Mouse (Mus musculus): Measurements from ENCODE around the gene Bfar. TPM values are rescaled to one million over a fixed set of nuclear protein-coding genes. Genes with fewer than 3 reads are reported as not detected.
"Not testable (repeated sequence)": the region's sequence is repeated elsewhere in the genome, so short reads cannot be mapped to it uniquely, and the experiment has no call there.

The Bfar gene
- polyA plus RNA-seq, 1 experiment from 2014 or later = 38.3 TPM

DNA sequence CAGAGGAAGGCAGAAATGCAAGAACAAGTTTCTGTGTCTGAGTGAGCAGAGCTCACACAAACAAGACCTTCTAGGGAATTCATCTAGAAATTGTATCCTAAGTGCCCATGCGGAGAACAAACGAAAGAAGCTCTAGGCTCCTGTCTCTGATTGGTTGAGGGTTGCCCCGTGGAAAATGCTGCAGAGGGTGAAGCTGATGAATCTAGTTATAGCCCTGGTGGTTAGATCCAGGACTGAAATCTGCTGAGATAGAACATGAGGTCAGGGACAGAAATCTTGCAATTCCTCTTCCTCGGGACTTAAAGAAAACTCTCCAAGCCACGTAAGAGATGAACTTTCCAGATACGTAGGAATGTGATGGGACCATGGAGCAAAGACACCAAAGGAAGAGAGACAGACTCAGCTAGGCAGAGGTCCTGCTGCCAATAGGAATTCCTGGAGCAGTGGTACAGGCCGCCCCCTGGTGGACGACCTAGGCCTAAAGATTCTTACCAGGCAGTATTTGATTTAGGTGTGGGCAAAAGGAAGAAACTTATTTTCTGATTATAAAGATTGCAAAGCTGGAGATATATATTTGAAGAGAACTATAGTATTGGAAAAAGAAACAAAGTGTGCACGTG is 62.0 kb downstream of the Bfar start:
- no peak overlapping the region for H3K4me3 ChIP-seq (ENCODE audit: low read length)
- no peak overlapping the region for H3K4me2 ChIP-seq (ENCODE audit: low read depth, low read length)
- peak; percentile 45; the same call in 1 of the 2 replicates for ATAC-seq
- no peaks in the 10 kb centered on the region for H3K27me3 ChIP-seq (replicated peaks; ENCODE audit: control insufficient read depth, insufficient read depth, low read length)
- no peaks in the 10 kb centered on the region for H3K36me3 ChIP-seq (ENCODE audit: control insufficient read depth, insufficient read depth, low read length)
- no peak overlapping the region for H3K27ac ChIP-seq (ENCODE audit: low read length)
- no peak overlapping the region for H3K9ac ChIP-seq (ENCODE audit: low read depth, low read length)
- H3K4me1 ChIP-seq (ENCODE audit: control insufficient read depth, insufficient read depth, low read length) = no peaks in the 10 kb centered on the region
- 18% methylated on average over 9 of the region's 9 CpGs for WGBS
- no peaks in the 10 kb centered on the region for H3K9me3 ChIP-seq (ENCODE audit: control insufficient read depth, low read length)

DNA sequence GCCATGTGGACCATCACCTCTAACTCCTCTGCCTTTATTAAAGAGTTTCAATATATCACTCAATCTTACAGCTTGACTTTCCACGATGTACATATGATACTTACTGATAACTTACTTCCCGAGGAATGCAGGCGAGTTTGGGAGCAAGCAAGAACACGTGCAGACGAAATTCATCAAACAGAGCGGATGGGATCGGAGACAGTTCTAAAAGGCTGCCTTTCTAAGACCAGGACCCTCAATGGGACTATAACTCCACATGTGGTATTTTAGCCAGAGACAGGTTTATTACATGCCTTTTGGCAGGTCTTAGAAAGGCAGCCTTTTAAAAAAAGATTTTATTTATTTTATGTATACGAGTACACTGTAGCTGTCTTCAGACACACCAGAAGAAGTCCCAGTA is 64.3 kb downstream of the Bfar start:
- no peaks in the 10 kb centered on the region for H3K27me3 ChIP-seq (replicated peaks; ENCODE audit: control insufficient read depth, insufficient read depth, low read length)
- no peak overlapping the region for H3K27ac ChIP-seq (ENCODE audit: low read length)
- H3K4me1 ChIP-seq (ENCODE audit: control insufficient read depth, insufficient read depth, low read length) = no peaks in the 10 kb centered on the region
- H3K4me2 ChIP-seq (ENCODE audit: low read depth, low read length) = no peak overlapping the region
- H3K9me3 ChIP-seq (ENCODE audit: control insufficient read depth, low read length) = no peaks in the 10 kb centered on the region
- H3K36me3 ChIP-seq (ENCODE audit: control insufficient read depth, insufficient read depth, low read length) = no peaks in the 10 kb centered on the region
- WGBS = 70% methylated on average over 8 of the region's 8 CpGs
- ATAC-seq = no peak
- no peak overlapping the region for H3K9ac ChIP-seq (ENCODE audit: low read depth, low read length)
- H3K4me3 ChIP-seq (ENCODE audit: low read length) = no peak overlapping the region

DNA sequence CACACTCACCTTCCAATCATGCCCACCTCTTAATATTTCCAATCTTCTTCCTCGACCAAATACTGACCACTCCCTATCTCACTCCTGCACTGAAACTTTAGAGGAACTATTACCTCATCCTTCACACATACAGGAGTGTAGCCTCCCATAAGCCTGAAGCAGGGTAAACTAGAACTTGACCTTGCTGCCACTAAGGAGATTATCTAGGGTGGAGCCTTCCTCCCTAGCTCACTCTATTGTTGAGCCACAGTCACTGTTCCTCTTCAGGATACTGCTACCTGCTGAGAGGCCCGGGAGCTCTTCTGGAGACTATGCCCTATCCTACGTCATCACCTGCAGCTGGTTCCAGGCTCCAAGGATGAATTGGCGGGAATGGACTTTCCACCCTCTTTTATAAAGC is 67.4 kb downstream of the Bfar start:
- not testable (repeated sequence) for H3K36me3 ChIP-seq (ENCODE audit: control insufficient read depth, insufficient read depth, low read length); H3K9ac ChIP-seq (ENCODE audit: low read depth, low read length); ATAC-seq; H3K27me3 ChIP-seq (replicated peaks; ENCODE audit: control insufficient read depth, insufficient read depth, low read length); H3K27ac ChIP-seq (ENCODE audit: low read length); H3K9me3 ChIP-seq (ENCODE audit: control insufficient read depth, low read length); H3K4me3 ChIP-seq (ENCODE audit: low read length); H3K4me1 ChIP-seq (ENCODE audit: control insufficient read depth, insufficient read depth, low read length); H3K4me2 ChIP-seq (ENCODE audit: low read depth, low read length)
- 60% methylated on average over 4 of the region's 4 CpGs for WGBS

DNA sequence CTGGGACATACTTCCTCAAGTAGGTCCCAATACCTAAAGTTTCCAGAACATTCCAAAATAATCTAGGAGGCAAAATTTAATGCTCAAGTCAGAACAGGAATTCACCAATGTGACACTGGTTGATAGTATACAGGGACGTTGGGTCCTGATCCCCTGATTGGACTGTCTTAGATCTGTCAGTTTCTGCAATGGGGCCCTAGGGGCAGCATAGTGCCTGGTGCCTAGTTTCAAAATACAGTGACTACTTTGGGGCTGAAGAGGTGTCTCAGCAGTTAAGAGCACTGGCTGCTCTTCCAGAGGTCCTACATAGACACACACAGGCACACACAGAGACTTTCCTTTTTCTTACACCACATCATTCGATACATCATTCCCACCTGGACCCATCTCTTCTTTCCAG is 69.2 kb downstream of the Bfar start:
- Histone ChIP-seq H3K4me1 (ENCODE audit: control insufficient read depth, insufficient read depth, low read length) (no peaks in the 10 kb centered on the region), H3K9ac (ENCODE audit: low read depth, low read length) (no peak overlapping the region), H3K9me3 (ENCODE audit: control insufficient read depth, low read length) (no peaks in the 10 kb centered on the region), H3K27me3 (replicated peaks; ENCODE audit: control insufficient read depth, insufficient read depth, low read length) (no peaks in the 10 kb centered on the region), H3K4me3 (ENCODE audit: low read length) (no peak overlapping the region), H3K36me3 (ENCODE audit: control insufficient read depth, insufficient read depth, low read length) (no peaks in the 10 kb centered on the region), H3K4me2 (ENCODE audit: low read depth, low read length) (no peak overlapping the region), H3K27ac (ENCODE audit: low read length) (no peak overlapping the region)
- 68% methylated on average over 2 of the region's 2 CpGs for WGBS
- no peak for ATAC-seq

DNA sequence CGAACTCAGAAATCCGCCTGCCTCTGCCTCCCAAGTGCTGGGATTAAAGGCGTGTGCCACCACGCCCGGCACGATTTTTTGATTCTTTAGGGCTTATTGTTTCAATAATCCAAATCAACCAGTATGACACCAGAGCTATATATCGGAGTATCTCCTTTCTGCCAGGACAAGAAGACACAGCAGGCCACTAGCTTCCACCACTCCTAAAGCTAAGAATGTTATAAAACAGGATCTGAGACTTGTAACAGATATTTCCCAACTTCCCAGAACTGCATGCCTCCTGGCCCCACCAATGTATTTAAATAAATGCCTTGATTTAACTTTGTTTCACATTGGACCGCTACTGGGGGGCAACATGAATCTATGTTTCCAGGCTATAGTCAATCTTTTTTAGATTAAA is 76.0 kb downstream of the Bfar start:
- Histone ChIP-seq H3K4me1 (ENCODE audit: control insufficient read depth, insufficient read depth, low read length) (no peaks in the 10 kb centered on the region), H3K27me3 (replicated peaks; ENCODE audit: control insufficient read depth, insufficient read depth, low read length) (no peaks in the 10 kb centered on the region), H3K4me3 (ENCODE audit: low read length) (no peak overlapping the region), H3K4me2 (ENCODE audit: low read depth, low read length) (no peak overlapping the region), H3K36me3 (ENCODE audit: control insufficient read depth, insufficient read depth, low read length) (no peaks in the 10 kb centered on the region), H3K9ac (ENCODE audit: low read depth, low read length) (no peak overlapping the region), H3K9me3 (ENCODE audit: control insufficient read depth, low read length) (no peaks in the 10 kb centered on the region), H3K27ac (ENCODE audit: low read length) (no peak overlapping the region)
- 92% methylated on average over 8 of the region's 8 CpGs for WGBS
- no peak for ATAC-seq

DNA sequence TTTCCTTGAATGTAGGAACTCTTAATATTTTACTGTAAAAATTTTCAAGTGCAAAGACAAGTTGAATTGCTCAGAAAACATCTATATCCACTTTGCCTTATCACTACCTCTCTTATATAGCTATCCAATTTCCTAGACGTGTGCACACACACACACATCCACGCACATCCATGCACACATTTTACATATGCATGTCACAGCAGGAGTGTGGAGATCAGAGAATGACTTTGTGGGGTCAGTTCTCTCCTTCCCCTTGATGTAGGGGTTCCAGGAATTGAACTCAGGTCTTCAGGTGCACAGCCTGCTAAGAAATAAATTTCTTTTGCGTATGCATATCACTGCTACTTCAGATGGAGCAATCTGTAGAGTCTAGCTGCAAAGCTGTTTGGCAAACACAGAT is 76.5 kb downstream of the Bfar start:
- no peaks in the 10 kb centered on the region for H3K27me3 ChIP-seq (replicated peaks; ENCODE audit: control insufficient read depth, insufficient read depth, low read length)
- WGBS = 78% methylated on average over 3 of the region's 3 CpGs
- no peak overlapping the region for H3K4me3 ChIP-seq (ENCODE audit: low read length)
- H3K4me2 ChIP-seq (ENCODE audit: low read depth, low read length) = no peak overlapping the region
- no peaks in the 10 kb centered on the region for H3K36me3 ChIP-seq (ENCODE audit: control insufficient read depth, insufficient read depth, low read length)
- H3K27ac ChIP-seq (ENCODE audit: low read length) = no peak overlapping the region
- no peak overlapping the region for H3K9ac ChIP-seq (ENCODE audit: low read depth, low read length)
- H3K9me3 ChIP-seq (ENCODE audit: control insufficient read depth, low read length) = no peaks in the 10 kb centered on the region
- no peaks in the 10 kb centered on the region for H3K4me1 ChIP-seq (ENCODE audit: control insufficient read depth, insufficient read depth, low read length)
- no peak for ATAC-seq

DNA sequence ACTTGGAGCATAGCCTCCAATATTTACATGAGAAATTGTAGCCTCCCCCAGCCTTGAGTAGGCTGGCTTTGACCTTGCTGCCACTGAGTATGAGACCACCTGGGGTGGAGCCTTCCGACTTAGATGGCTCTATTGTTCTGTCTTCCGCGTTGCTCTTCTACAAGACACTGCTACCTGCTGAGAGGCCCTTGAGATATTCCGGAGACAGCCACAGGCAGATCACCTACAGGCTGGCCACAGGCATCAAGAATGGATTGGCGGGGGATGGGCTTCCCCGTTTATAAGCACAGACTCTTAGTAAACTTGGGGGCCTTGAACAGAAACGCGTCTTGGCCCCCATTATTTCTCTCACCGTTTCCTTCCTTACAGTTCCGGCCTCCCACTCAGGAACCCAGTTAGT is 77.2 kb downstream of the Bfar start:
- H3K9ac ChIP-seq (ENCODE audit: low read depth, low read length); H3K36me3 ChIP-seq (ENCODE audit: control insufficient read depth, insufficient read depth, low read length); H3K4me3 ChIP-seq (ENCODE audit: low read length); H3K9me3 ChIP-seq (ENCODE audit: control insufficient read depth, low read length); H3K27ac ChIP-seq (ENCODE audit: low read length); H3K4me1 ChIP-seq (ENCODE audit: control insufficient read depth, insufficient read depth, low read length); H3K4me2 ChIP-seq (ENCODE audit: low read depth, low read length); H3K27me3 ChIP-seq (replicated peaks; ENCODE audit: control insufficient read depth, insufficient read depth, low read length); ATAC-seq: not testable (repeated sequence)
- 33% methylated on average over 10 of the region's 10 CpGs for WGBS

DNA sequence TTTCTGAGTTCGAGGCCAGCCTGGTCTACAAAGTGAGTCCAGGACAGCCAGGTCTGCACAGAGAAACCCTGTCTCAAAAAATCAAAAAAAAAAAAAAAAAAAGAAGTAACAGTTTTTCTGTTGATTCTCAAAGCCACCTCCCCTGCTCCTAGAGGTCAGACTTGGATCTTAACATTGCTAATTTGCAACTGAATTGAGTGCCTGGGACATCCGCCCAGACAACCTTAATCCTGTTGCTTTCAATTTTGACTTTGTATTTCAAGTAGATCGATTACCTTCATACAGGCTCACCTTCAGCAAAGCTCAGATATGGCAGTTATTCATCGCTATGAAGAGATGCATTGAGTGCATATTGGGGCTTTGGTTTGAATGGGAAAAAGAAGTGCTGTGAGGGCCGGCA is 77.6 kb downstream of the Bfar start:
- H3K4me2 ChIP-seq (ENCODE audit: low read depth, low read length) = no peak overlapping the region
- 60% methylated on average over 5 of the region's 5 CpGs for WGBS
- ATAC-seq = no peak
- H3K27ac ChIP-seq (ENCODE audit: low read length) = no peak overlapping the region
- H3K4me3 ChIP-seq (ENCODE audit: low read length) = no peak overlapping the region
- no peaks in the 10 kb centered on the region for H3K9me3 ChIP-seq (ENCODE audit: control insufficient read depth, low read length)
- no peaks in the 10 kb centered on the region for H3K4me1 ChIP-seq (ENCODE audit: control insufficient read depth, insufficient read depth, low read length)
- no peak overlapping the region for H3K9ac ChIP-seq (ENCODE audit: low read depth, low read length)
- no peaks in the 10 kb centered on the region for H3K27me3 ChIP-seq (replicated peaks; ENCODE audit: control insufficient read depth, insufficient read depth, low read length)
- no peaks in the 10 kb centered on the region for H3K36me3 ChIP-seq (ENCODE audit: control insufficient read depth, insufficient read depth, low read length)

DNA sequence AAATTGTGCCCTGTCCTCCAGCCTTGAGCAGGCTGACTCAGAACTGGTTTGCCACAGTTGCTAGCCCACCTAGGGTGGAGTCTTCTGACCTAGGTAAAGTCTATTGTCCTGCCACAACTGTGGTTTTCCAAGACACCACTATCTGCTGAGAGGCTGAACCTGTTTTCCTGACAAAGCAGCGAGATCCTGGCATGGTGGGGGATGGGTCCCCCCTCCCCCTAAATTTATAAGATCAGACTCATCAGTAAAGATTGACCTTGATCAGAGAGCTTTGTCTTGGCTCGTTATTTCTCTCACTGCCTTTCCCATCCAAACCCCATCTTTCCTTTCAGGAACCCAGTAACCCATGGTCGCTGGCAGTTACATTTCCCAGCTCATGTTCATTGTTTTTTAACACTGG is 78.3 kb downstream of the Bfar start:
- Histone ChIP-seq H3K4me3 (ENCODE audit: low read length) (no peak overlapping the region), H3K9ac (ENCODE audit: low read depth, low read length) (no peak overlapping the region), H3K4me1 (ENCODE audit: control insufficient read depth, insufficient read depth, low read length) (no peaks in the 10 kb centered on the region), H3K4me2 (ENCODE audit: low read depth, low read length) (no peak overlapping the region), H3K9me3 (ENCODE audit: control insufficient read depth, low read length) (no peaks in the 10 kb centered on the region), H3K27ac (ENCODE audit: low read length) (no peak overlapping the region), H3K36me3 (ENCODE audit: control insufficient read depth, insufficient read depth, low read length) (no peaks in the 10 kb centered on the region), H3K27me3 (replicated peaks; ENCODE audit: control insufficient read depth, insufficient read depth, low read length) (no peaks in the 10 kb centered on the region)
- no peak for ATAC-seq
- 69% methylated on average over 3 of the region's 3 CpGs for WGBS

DNA sequence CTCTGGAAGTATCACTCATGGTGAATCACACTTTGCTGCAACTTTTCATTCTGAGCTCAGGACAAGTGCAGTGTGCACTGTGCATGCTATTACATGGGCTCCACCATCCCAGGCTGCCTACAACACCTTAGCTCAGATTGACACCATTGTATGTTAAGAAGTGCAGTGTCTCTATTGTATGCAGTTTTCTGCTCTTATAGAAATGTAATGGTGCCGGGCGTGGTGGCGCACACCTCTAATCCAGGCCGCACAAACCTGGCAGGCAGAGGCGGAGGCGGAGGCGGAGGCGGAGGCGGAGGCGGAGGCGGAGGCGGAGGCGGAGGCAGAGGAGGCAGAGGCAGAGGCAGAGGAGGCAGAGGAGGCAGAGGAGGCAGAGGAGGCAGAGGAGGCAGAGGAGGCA is 79.0 kb downstream of the Bfar start:
- H3K9ac ChIP-seq (ENCODE audit: low read depth, low read length) = no peak overlapping the region

More for the DNA sequence above, 79.0 kb downstream of the Bfar start:
- H3K4me2 ChIP-seq (ENCODE audit: low read depth, low read length) = no peak overlapping the region
- no peak for ATAC-seq
- no peaks in the 10 kb centered on the region for H3K36me3 ChIP-seq (ENCODE audit: control insufficient read depth, insufficient read depth, low read length)
- no peaks in the 10 kb centered on the region for H3K27me3 ChIP-seq (replicated peaks; ENCODE audit: control insufficient read depth, insufficient read depth, low read length)
- H3K27ac ChIP-seq (ENCODE audit: low read length) = no peak overlapping the region
- no peaks in the 10 kb centered on the region for H3K4me1 ChIP-seq (ENCODE audit: control insufficient read depth, insufficient read depth, low read length)
- no peaks in the 10 kb centered on the region for H3K9me3 ChIP-seq (ENCODE audit: control insufficient read depth, low read length)
- no peak overlapping the region for H3K4me3 ChIP-seq (ENCODE audit: low read length)
- 92% methylated on average over 13 of the region's 13 CpGs for WGBS

All from intestine, embryonic 16.5 days (tissue).